Mouse (Mus musculus): Measurements from ENCODE around the gene Ddr2. TPM values are rescaled to one million over a fixed set of nuclear protein-coding genes. Genes with fewer than 3 reads are reported as not detected.

The Ddr2 gene
- polyA plus RNA-seq (2014; fragmentation: Illumina TruSeq; extraction: RNeasy Lipid Tissue Mini Kit (QIAGEN cat#74804); ENCODE audit: low read depth, low replicate concordance) = 30.0 TPM

GRCm38 (mm10) chr1:170110516-170111332 lies at the start of gene Ddr2:
TSS of gene Ddr2 (minus strand) at chr1:170110762.

GRCm38 (mm10) chr1:169968792-169969515 lies 141.6 kb downstream of the Ddr2 start, which contains the start of gene Hsd17b7:
TSS of gene Hsd17b7 (minus strand) at chr1:169969241.

DNA sequence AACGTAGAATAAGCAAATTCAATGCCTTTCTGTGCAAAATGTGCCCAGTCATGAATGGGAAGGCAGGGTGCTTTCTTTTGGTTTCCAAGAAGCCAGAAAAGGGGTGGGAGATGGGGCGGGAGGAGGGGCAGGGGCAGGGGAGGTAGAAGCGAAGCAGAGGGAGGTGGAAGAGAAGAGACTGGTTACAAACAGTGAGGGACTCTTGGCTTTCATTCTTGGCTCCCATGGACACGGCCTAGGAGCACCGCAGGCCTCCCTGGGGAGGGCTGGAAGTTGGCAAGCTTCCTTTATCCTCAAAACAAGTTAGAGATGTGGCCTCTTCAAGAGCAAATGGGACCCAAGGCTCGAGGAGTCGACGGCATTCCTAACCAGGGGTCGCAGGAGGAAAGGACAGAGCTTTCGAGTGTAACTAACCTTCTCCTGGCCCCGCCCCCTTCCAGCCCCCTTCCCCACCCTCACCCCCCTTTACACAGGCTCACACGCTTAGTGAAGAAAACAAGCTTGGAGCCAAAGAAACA lies 182.0 kb downstream of the Ddr2 start, which contains the start of gene Ccdc190:
Ccdc190 (plus strand) TSS at position 195 of the 518 bp plus-strand sequence.

Other genes with a start within 250 kb of the Ddr2 start
- gene Ccdc190, start 182.1 kb downstream of the Ddr2 start, polyA plus RNA-seq (2014; fragmentation: Illumina TruSeq; extraction: RNeasy Lipid Tissue Mini Kit (QIAGEN cat#74804); ENCODE audit: low read depth, low replicate concordance) = 0.37 TPM
- gene Hsd17b7, start 141.5 kb downstream of the Ddr2 start, polyA plus RNA-seq (2014; fragmentation: Illumina TruSeq; extraction: RNeasy Lipid Tissue Mini Kit (QIAGEN cat#74804); ENCODE audit: low read depth, low replicate concordance) = 8.0 TPM
- 65.5 TPM for gene Uap1, start 64.2 kb upstream of the Ddr2 start, polyA plus RNA-seq (2014; fragmentation: Illumina TruSeq; extraction: RNeasy Lipid Tissue Mini Kit (QIAGEN cat#74804); ENCODE audit: low read depth, low replicate concordance)
- 23.0 TPM for gene Uhmk1, start 104.6 kb upstream of the Ddr2 start, polyA plus RNA-seq (2014; fragmentation: Illumina TruSeq; extraction: RNeasy Lipid Tissue Mini Kit (QIAGEN cat#74804); ENCODE audit: low read depth, low replicate concordance)
- gene Sh2d1b2, start 122.0 kb upstream of the Ddr2 start, polyA plus RNA-seq (2014; fragmentation: Illumina TruSeq; extraction: RNeasy Lipid Tissue Mini Kit (QIAGEN cat#74804); ENCODE audit: low read depth, low replicate concordance) = not detected
- gene Sh2d1b1, start 166.6 kb upstream of the Ddr2 start, polyA plus RNA-seq (2014; fragmentation: Illumina TruSeq; extraction: RNeasy Lipid Tissue Mini Kit (QIAGEN cat#74804); ENCODE audit: low read depth, low replicate concordance) = 0.50 TPM
- gene Gm7694, start 195.6 kb upstream of the Ddr2 start, polyA plus RNA-seq (2014; fragmentation: Illumina TruSeq; extraction: RNeasy Lipid Tissue Mini Kit (QIAGEN cat#74804); ENCODE audit: low read depth, low replicate concordance) = 5.8 TPM
- gene Spata46, start 198.0 kb upstream of the Ddr2 start, polyA plus RNA-seq (2014; fragmentation: Illumina TruSeq; extraction: RNeasy Lipid Tissue Mini Kit (QIAGEN cat#74804); ENCODE audit: low read depth, low replicate concordance) = 5.2 TPM

All from adipose tissue, adult 10 weeks (tissue).